Mouse (Mus musculus): ENCODE measurements around the gene Ubl7. TPM values are rescaled to one million over a fixed set of nuclear protein-coding genes. Genes with fewer than 3 reads are reported as not detected.

The Ubl7 gene
- total and polyA plus RNA-seq, 3 experiments = 19.1 to 159 (median 72.5) TPM

DNA sequence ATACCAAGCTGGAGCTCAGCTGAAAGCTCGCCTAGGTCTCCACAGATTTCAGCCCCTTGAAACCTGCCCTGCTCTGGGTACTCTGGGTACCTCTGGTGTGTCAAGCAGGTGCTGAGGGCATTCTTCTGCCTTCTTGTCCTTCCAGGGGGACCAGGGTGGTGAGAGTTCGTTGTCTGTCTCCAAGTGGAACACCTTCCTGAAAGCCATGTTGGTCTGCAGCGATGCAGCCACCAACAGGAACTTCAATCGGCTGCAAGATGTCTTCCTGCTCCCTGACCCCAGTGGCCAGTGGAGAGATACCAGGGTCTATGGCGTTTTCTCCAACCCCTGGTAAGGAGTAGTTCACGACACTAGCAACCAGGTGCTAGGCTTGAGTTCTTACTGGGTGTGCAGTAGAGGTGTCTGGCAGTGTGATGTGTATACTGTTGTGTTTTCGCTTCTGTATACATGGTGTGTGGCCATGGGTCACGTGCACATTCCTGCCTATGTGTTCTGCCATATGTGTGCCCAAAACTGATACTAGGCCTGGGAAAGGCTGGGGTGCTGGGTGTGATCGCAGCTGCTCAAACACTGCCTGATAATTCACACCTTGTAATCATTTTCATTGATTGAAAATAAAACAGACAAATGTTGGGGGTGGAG, 45.5 kb downstream of the Ubl7 start:
- Histone ChIP-seq H3K36me3 (replicated peaks) (no peaks in the 10 kb centered on the region), H3K4me3 (ENCODE audit: low read depth, low read length) (no peak overlapping the region), H3K27me3 (ENCODE audit: insufficient read depth, low read length) (peaks cover 26% of the 10 kb centered on the region), H3K4me1 (ENCODE audit: insufficient read depth, low read depth, low read length) (0 out of 2 replicates have a peak, but pooled peaks cover 4% of the 10 kb centered on the region), H3K9me3 (replicated peaks) (no peaks in the 10 kb centered on the region)
- no peak for TF ChIP-seq POLR2AphosphoS5 (IDR thresholded peaks at IDR 0.05; ENCODE audit: insufficient replicate concordance, low read depth, low read length)
- no peak for TF ChIP-seq CTCF (IDR thresholded peaks at IDR 0.05; ENCODE audit: low read depth, low read length)
- no peak for TF ChIP-seq GATA1 (IDR thresholded peaks at IDR 0.05; ENCODE audit: borderline replicate concordance, low read length)
- TF ChIP-seq GATA2 (IDR thresholded peaks at IDR 0.05; ENCODE audit: borderline replicate concordance, low read depth, low read length) = no peak
- no peak for TF ChIP-seq TAL1 (conservative IDR thresholded peaks at IDR 0.05; ENCODE audit: low read depth, low read length)
- DNase-seq (ENCODE audit: low spot score) = no peak
- ATAC-seq (ENCODE audit: extremely low read depth, insufficient number of reproducible peaks, low FRiP score, poor library complexity, severe bottlenecking) = no peak

DNA sequence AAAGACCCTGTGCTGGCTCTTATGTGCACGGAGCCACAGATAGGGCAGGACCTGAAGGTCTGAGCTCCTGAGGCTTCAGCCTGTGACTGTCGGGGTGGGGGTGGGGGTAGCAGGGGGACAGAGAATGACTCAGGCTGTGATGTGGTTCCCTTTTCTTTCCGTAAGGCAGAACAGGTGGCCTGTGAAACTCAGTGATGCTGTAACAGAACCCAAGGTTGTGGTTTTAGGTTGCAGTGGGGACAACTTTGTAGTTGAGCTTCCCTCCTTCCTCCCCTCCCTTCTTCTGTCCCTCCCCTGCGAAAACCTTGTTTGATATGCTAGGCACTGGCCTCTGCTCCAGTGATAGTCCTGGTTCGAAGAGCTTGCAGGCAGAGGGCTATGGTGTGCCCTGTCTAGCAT, 46.1 kb downstream of the Ubl7 start:
- ATAC-seq (ENCODE audit: extremely low read depth, insufficient number of reproducible peaks, low FRiP score, poor library complexity, severe bottlenecking) = no peak
- DNase-seq (ENCODE audit: low spot score) = no peak
- 0 out of 2 replicates have a peak, but pooled peaks cover 4% of the 10 kb centered on the region for H3K4me1 ChIP-seq (ENCODE audit: insufficient read depth, low read depth, low read length)

DNA sequence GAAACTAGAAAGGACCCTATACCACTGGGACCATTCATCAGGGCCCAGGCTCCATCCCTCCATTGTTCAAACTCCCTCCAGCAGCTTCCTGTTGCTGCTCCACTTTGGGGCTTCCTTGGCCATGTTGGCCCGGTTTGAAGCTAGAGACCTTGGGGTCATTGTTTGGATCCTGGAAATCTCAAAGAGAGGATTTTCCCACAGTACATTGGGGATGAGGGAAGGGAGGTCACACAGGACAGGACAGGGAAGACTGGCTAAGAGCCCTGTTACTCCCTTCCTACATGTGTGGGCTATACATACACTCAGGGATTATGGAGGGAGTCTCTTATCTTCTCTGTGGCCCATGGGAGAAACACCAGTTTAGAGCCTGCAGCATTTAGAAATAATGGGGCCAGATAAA, 47.8 kb downstream of the Ubl7 start:
- ATAC-seq (ENCODE audit: extremely low read depth, insufficient number of reproducible peaks, low FRiP score, poor library complexity, severe bottlenecking) (no peak), DNase-seq (ENCODE audit: low spot score) (no peak)
- H3K9me3 ChIP-seq (replicated peaks) = no peaks in the 10 kb centered on the region
- H3K4me3 ChIP-seq (ENCODE audit: low read depth, low read length) = no peak overlapping the region
- H3K27me3 ChIP-seq (ENCODE audit: insufficient read depth, low read length) = peaks cover 17% of the 10 kb centered on the region
- 0 out of 2 replicates have a peak, but pooled peaks cover 4% of the 10 kb centered on the region for H3K4me1 ChIP-seq (ENCODE audit: insufficient read depth, low read depth, low read length)
- no peaks in the 10 kb centered on the region for H3K36me3 ChIP-seq (replicated peaks)
- TF ChIP-seq TAL1 (conservative IDR thresholded peaks at IDR 0.05; ENCODE audit: low read depth, low read length) (no peak), GATA2 (IDR thresholded peaks at IDR 0.05; ENCODE audit: borderline replicate concordance, low read depth, low read length) (no peak), CTCF (IDR thresholded peaks at IDR 0.05; ENCODE audit: low read depth, low read length) (no peak), GATA1 (IDR thresholded peaks at IDR 0.05; ENCODE audit: borderline replicate concordance, low read length) (no peak), POLR2AphosphoS5 (IDR thresholded peaks at IDR 0.05; ENCODE audit: insufficient replicate concordance, low read depth, low read length) (no peak)

More for the DNA sequence above, 46.1 kb downstream of the Ubl7 start:
- Histone ChIP-seq H3K36me3 (replicated peaks) (no peaks in the 10 kb centered on the region), H3K9me3 (replicated peaks) (no peaks in the 10 kb centered on the region), H3K4me3 (ENCODE audit: low read depth, low read length) (no peak overlapping the region), H3K27me3 (ENCODE audit: insufficient read depth, low read length) (peaks cover 22% of the 10 kb centered on the region)
- no peak for TF ChIP-seq POLR2AphosphoS5 (IDR thresholded peaks at IDR 0.05; ENCODE audit: insufficient replicate concordance, low read depth, low read length)
- no peak for TF ChIP-seq TAL1 (conservative IDR thresholded peaks at IDR 0.05; ENCODE audit: low read depth, low read length)
- no peak for TF ChIP-seq GATA1 (IDR thresholded peaks at IDR 0.05; ENCODE audit: borderline replicate concordance, low read length)
- TF ChIP-seq GATA2 (IDR thresholded peaks at IDR 0.05; ENCODE audit: borderline replicate concordance, low read depth, low read length) = no peak
- no peak for TF ChIP-seq CTCF (IDR thresholded peaks at IDR 0.05; ENCODE audit: low read depth, low read length)

DNA sequence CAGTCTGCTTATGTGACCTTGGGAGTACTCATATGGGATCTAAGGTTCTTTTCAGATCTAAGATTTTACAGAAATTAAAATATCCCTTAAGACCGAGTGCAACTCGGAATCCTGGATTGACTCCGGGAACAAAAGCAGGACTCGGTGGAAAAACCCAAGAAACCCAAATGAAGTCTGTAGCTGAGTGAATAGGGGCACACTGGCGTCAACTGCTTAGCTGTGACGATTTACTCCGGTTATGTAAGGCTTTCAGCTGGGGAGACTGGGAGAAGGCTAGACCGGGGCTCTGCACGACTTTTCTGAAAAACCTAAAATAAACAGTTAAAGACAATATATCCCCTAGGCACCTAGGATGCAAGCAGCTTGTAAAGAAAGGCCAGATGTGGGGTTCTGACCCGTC, 48.6 kb downstream of the Ubl7 start:
- Histone ChIP-seq H3K4me1 (ENCODE audit: insufficient read depth, low read depth, low read length) (0 out of 2 replicates have a peak, but pooled peaks cover 4% of the 10 kb centered on the region), H3K9me3 (replicated peaks) (no peaks in the 10 kb centered on the region), H3K36me3 (replicated peaks) (no peaks in the 10 kb centered on the region), H3K27me3 (ENCODE audit: insufficient read depth, low read length) (peaks cover 23% of the 10 kb centered on the region), H3K4me3 (ENCODE audit: low read depth, low read length) (no peak overlapping the region)
- DNase-seq (ENCODE audit: low spot score) (no peak), ATAC-seq (ENCODE audit: extremely low read depth, insufficient number of reproducible peaks, low FRiP score, poor library complexity, severe bottlenecking) (no peak)
- TF ChIP-seq POLR2AphosphoS5 (IDR thresholded peaks at IDR 0.05; ENCODE audit: insufficient replicate concordance, low read depth, low read length) = no peak
- TF ChIP-seq CTCF (IDR thresholded peaks at IDR 0.05; ENCODE audit: low read depth, low read length) = no peak
- TF ChIP-seq GATA2 (IDR thresholded peaks at IDR 0.05; ENCODE audit: borderline replicate concordance, low read depth, low read length) = no peak
- no peak for TF ChIP-seq TAL1 (conservative IDR thresholded peaks at IDR 0.05; ENCODE audit: low read depth, low read length)
- no peak for TF ChIP-seq GATA1 (IDR thresholded peaks at IDR 0.05; ENCODE audit: borderline replicate concordance, low read length)

DNA sequence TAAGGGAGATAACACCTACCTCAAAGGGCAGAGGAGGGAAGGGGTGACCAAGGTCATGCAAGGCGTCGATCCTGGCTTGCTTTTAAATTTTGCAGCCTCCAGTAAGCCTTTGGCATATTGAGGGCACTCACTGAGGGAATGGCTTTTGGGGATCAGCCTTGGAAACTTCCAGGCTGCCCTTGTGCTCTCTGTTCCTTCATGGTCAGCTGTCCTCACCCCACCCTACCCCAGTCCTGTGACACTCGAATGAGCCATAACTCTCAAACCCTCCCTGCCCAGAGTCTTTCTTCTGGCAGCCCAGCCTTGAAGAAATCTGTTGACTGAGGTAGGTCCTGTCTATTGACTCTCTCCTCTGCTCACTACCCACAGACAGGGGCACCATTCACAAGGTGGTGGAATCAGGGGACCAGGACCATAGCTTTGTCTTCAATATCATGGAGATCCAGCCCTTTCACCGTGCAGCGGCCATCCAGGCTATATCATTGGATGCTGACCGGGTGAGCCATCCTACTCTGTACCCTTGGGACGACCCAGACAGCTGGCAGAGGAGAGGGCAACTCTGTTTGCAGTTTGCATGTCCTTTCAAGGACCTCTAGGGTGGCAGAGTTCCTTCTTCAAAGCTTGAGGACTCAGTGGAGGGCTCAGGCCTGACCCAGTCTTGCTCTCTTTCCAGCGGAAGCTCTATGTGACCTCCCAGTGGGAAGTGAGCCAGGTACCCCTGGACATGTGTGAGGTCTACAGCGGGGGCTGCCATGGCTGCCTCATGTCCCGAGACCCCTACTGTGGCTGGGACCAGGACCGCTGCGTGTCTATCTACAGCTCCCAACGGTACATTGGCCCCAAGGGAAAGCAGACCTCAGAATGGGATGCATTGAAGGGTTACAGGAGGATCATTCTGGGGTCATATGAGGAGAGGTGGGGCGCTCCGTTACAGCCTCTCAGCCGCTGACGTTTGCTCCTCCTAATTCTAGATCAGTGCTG, 49.4 kb downstream of the Ubl7 start:
- H3K27me3 ChIP-seq (ENCODE audit: insufficient read depth, low read length) = peaks cover 20% of the 10 kb centered on the region
- no peak overlapping the region for H3K4me3 ChIP-seq (ENCODE audit: low read depth, low read length)
- ATAC-seq (ENCODE audit: extremely low read depth, insufficient number of reproducible peaks, low FRiP score, poor library complexity, severe bottlenecking) (no peak), DNase-seq (ENCODE audit: low spot score) (no peak)
- H3K36me3 ChIP-seq (replicated peaks) = no peaks in the 10 kb centered on the region
- H3K4me1 ChIP-seq (ENCODE audit: insufficient read depth, low read depth, low read length) = 0 out of 2 replicates have a peak, but pooled peaks cover 4% of the 10 kb centered on the region
- TF ChIP-seq CTCF (IDR thresholded peaks at IDR 0.05; ENCODE audit: low read depth, low read length) (no peak), TAL1 (conservative IDR thresholded peaks at IDR 0.05; ENCODE audit: low read depth, low read length) (no peak), POLR2AphosphoS5 (IDR thresholded peaks at IDR 0.05; ENCODE audit: insufficient replicate concordance, low read depth, low read length) (no peak), GATA1 (IDR thresholded peaks at IDR 0.05; ENCODE audit: borderline replicate concordance, low read length) (no peak), GATA2 (IDR thresholded peaks at IDR 0.05; ENCODE audit: borderline replicate concordance, low read depth, low read length) (no peak)
- H3K9me3 ChIP-seq (replicated peaks) = no peaks in the 10 kb centered on the region

DNA sequence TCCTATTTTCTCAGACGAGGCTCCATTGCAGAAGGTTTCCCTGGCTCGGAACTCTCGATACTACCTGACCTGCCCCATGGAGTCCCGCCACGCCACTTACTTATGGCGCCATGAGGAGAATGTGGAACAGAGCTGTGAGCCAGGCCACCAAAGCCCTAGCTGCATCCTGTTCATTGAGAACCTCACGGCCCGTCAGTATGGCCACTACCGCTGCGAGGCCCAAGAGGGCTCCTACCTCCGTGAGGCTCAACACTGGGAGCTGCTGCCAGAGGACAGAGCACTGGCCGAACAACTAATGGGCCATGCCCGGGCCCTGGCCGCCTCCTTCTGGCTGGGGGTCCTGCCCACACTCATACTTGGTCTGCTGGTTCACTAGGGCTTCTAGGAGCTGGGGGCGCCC, 50.4 kb downstream of the Ubl7 start:
- Histone ChIP-seq H3K4me3 (ENCODE audit: low read depth, low read length) (no peak overlapping the region), H3K36me3 (replicated peaks) (no peaks in the 10 kb centered on the region), H3K9me3 (replicated peaks) (no peaks in the 10 kb centered on the region), H3K4me1 (ENCODE audit: insufficient read depth, low read depth, low read length) (0 out of 2 replicates have a peak, but pooled peaks cover 4% of the 10 kb centered on the region), H3K27me3 (ENCODE audit: insufficient read depth, low read length) (peaks cover 22% of the 10 kb centered on the region)
- no peak for DNase-seq (ENCODE audit: low spot score)
- no peak for ATAC-seq (ENCODE audit: extremely low read depth, insufficient number of reproducible peaks, low FRiP score, poor library complexity, severe bottlenecking)
- TF ChIP-seq GATA1 (IDR thresholded peaks at IDR 0.05; ENCODE audit: borderline replicate concordance, low read length) (no peak), TAL1 (conservative IDR thresholded peaks at IDR 0.05; ENCODE audit: low read depth, low read length) (no peak), CTCF (IDR thresholded peaks at IDR 0.05; ENCODE audit: low read depth, low read length) (no peak), POLR2AphosphoS5 (IDR thresholded peaks at IDR 0.05; ENCODE audit: insufficient replicate concordance, low read depth, low read length) (no peak), GATA2 (IDR thresholded peaks at IDR 0.05; ENCODE audit: borderline replicate concordance, low read depth, low read length) (no peak)
